Mouse (Mus musculus) limb, embryonic 14.5 days (tissue): ENCODE data around the gene Lypla2. TPM values are rescaled to one million over a fixed set of nuclear protein-coding genes. Genes with fewer than 3 reads are reported as not detected.

ENCODE experiments used
- ATAC-seq: fragments of 200-750 bp; cut with Nextera tagmentation; 2 replicates; pipeline ENCODE4 v1.8.0; 2017; ENCODE audit warnings: low read depth, moderate number of reproducible peaks, moderate TSS enrichment; ENCODE audit not compliant: low FRiP score
- DNase-seq: peaks from one replicate; pipeline ENCODE4 v3.0.0-alpha.2; 2015; ENCODE audit warnings: low spot score
- H3K27ac ChIP-seq: fragments of 300-500 bp; sonication (generic); replicated peaks from 2 replicates; pipeline ENCODE4 v1.5.1; 2014; ENCODE audit warnings: low read depth, mild to moderate bottlenecking, low read length, moderate library complexity, mixed read lengths
- H3K27me3 ChIP-seq: fragments of 300-500 bp; sonication (generic); 2 replicates; pipeline ENCODE4 v1.6.1; 2014; ENCODE audit warnings: low read length, mixed read lengths; ENCODE audit not compliant: control insufficient read depth, insufficient read depth
- H3K36me3 ChIP-seq: fragments of 300-500 bp; sonication (generic); 2 replicates; pipeline ENCODE4 v1.6.1; 2014; ENCODE audit warnings: mild to moderate bottlenecking, low read length, moderate library complexity, mixed read lengths; ENCODE audit not compliant: control insufficient read depth, insufficient read depth
- H3K4me1 ChIP-seq: fragments of 300-500 bp; sonication (generic); 2 replicates; pipeline ENCODE4 v1.6.1; 2014; ENCODE audit warnings: antibody characterized with exemption, low read length, mixed read lengths; ENCODE audit not compliant: control insufficient read depth, insufficient read depth
- H3K4me2 ChIP-seq: fragments of 300-500 bp; sonication (generic); replicated peaks from 2 replicates; pipeline ENCODE4 v1.6.1; 2014; ENCODE audit warnings: low read depth, mild to moderate bottlenecking, low read length, moderate library complexity; ENCODE audit not compliant: severe bottlenecking
- H3K4me3 ChIP-seq: fragments of 300-500 bp; sonication (generic); replicated peaks from 2 replicates; pipeline ENCODE4 v1.5.1; 2014; ENCODE audit warnings: low read length
- H3K9ac ChIP-seq: fragments of 300-500 bp; sonication (generic); 2 replicates; pipeline ENCODE4 v1.6.1; 2014; ENCODE audit warnings: mild to moderate bottlenecking, low read depth, low read length, moderate library complexity; ENCODE audit not compliant: severe bottlenecking
- H3K9me3 ChIP-seq: fragments of 300-500 bp; sonication (generic); 2 replicates; pipeline ENCODE4 v1.6.1; 2016; ENCODE audit warnings: low read length; ENCODE audit not compliant: control insufficient read depth
- POLR2A ChIP-seq: fragments of 200-500 bp; IDR thresholded peaks from 2 replicates; pipeline ENCODE4 v1.8.0; 2012; ENCODE audit warnings: inconsistent platforms, mild to moderate bottlenecking, moderate library complexity, borderline replicate concordance; ENCODE audit not compliant: insufficient read depth, insufficient read length; ENCODE audit errors: extremely low read depth
- WGBS: fragments of 180-500 bp; shearing (Covaris S2); extraction: QIAGEN DNeasy Blood & Tissue Kit; methylation state at CpG from one replicate; pipeline ENCODE4 v1.1.7; 2014; 5-methylcytosine and 5-hydroxymethylcytosine counted together
- polyA plus RNA-seq, 2 experiments: library from polyadenylated mRNA; depleted of rRNA in 1 of 2; stranded (reverse) in 1 of 2; unstranded in 1 of 2; fragments of >200 nt; fragmentation: Nextera tagmentation in 1 of 2; extraction: Ambion mirVana in 1 of 2; gene quantifications; 2 replicates each; pipeline versions ENCODE4 v1.2.1 to v1.2.3; 2012 to 2014

Lypla2 gene
- polyA plus RNA-seq, 2 experiments = 105 to 106 TPM

- no peak for DNase-seq
- 88% methylated on average over 1 of the region's 1 CpGs for WGBS
- H3K27ac ChIP-seq = no peak overlapping the region
- no peak for TF ChIP-seq POLR2A
- no peaks in the 10 kb centered on the region for H3K9me3 ChIP-seq
- peak overlapping the region; percentile 76 for H3K4me2 ChIP-seq
- H3K27me3 ChIP-seq = no peaks in the 10 kb centered on the region
- no peak overlapping the region for H3K9ac ChIP-seq
- H3K4me1 ChIP-seq = peaks cover 8% of the 10 kb centered on the region; the same call in 1 of the 2 replicates
- peak overlapping the region; percentile 75; the same call in 1 of the 2 replicates for H3K4me3 ChIP-seq
- ATAC-seq = no peak
- H3K36me3 ChIP-seq = peaks cover 19% of the 10 kb centered on the region
These were observed 50.2 kb downstream of the Lypla2 start for GRCm38 (mm10) chr4:135922190-135922589.

DNA sequence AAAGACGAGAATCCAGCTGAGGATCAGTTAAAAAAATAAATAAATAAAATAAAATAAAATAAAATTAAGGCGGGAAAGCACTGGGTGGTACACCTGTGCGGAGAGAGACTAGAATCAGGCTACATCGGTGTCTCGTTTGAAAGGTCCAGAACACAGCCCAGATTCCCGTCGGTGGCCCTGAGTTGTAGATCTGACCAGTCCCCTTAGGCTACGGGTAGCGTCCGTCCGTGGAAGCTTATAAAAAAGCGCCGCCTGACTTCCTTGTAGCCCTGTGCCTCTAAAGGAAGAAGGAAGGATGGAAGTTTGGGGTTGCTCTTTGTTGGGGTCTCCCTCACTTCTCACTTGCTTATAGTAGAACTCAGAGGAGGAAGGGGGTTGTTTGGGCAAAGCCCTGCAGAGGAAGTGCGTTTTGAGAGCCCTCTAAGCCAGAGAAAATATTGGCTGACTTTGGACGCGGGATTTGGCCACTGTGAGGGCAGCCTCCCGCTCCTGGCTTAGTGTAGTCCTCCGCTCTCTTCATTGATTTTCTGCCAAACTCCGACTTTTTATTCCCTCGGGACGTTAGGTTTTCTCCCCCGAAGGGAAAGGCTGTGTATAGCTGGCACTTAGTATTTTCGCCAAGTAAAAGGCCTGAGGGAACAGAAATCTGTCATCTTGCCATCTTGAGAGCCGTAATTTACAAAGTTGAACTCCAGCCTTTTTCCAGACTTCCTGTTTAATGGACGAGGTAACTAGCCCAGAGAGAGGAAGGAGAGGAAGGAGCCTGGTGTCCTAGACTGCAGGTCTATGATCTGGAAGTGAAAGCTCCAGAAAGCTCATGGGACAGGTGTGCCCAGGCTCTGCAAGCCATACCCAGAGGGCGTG, 50.9 kb downstream of the Lypla2 start:
- Histone ChIP-seq H3K36me3 (peaks cover 16% of the 10 kb centered on the region), H3K9me3 (no peaks in the 10 kb centered on the region), H3K4me2 (peak overlapping the region; percentile 76), H3K9ac (peak overlapping the region; percentile 66), H3K4me1 (peaks cover 8% of the 10 kb centered on the region; the same call in 1 of the 2 replicates), H3K27ac (peak overlapping the region; percentile 83), H3K4me3 (peak overlapping the region; percentile 75), H3K27me3 (no peaks in the 10 kb centered on the region)
- 3% methylated on average over 26 of the region's 26 CpGs for WGBS
- DNase-seq (peak; percentile 23), ATAC-seq (no peak)
- no peak for TF ChIP-seq POLR2A

DNA sequence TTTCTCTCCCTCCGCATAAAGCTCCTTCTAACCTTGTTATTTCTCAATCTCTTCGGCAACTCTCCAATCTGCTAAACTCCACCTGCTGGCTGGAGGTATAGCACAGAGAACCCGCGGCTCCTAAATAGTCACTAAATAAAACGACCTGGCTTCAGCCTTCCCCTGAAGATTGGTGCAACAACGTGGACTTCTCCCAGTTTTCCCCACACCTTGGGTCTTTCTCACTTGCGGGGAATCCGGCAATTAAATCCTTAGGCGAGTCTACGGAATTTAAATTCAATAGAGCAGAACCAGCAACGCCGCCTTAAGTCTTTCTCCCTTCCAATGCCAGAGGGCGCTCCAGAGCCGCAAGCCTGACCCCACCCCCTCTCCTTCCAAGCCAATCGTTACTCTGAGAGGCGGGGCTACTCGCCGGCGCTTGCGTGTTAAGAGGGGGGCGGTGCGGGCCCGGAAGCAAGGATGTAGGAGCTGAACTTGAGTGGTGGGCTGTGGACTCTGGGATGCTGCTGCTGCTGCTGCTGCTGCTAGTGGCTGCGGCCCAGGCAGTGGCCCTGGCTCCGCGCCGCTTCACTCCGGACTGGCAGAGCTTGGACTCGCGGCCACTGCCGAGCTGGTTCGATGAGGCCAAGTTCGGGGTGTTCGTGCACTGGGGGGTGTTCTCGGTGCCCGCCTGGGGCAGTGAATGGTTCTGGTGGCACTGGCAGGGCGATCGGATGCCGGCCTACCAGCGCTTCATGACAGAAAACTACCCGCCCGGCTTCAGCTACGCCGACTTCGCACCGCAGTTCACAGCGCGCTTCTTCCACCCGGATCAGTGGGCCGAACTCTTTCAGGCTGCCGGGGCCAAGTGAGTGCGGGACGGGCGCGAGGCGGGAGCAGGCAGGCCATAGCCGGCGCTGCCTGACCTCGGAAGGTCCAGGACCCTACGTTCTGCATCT, 51.9 kb downstream of the Lypla2 start, which contains the start of gene Fuca1:
Fuca1 (plus strand) TSS at position 432 of the 938 bp plus-strand sequence.
- peak within 1 kb of the TSS; percentile 76 for H3K4me2 ChIP-seq
- peaks cover 10% of the 10 kb centered on the region; the same call in 1 of the 2 replicates for H3K36me3 ChIP-seq
- H3K27ac ChIP-seq = peak within 1 kb of the TSS; percentile 83
- peak; percentile 48; the same call in 1 of the 2 replicates for TF ChIP-seq POLR2A
- H3K4me3 ChIP-seq = peak within 1 kb of the TSS; percentile 75
- ATAC-seq = peak; percentile 99
- H3K9ac ChIP-seq = peak within 1 kb of the TSS; percentile 66
- DNase-seq = peak; percentile 95
- no peaks in the 10 kb centered on the region for H3K9me3 ChIP-seq
- WGBS = 2% methylated on average over 54 of the region's 60 CpGs
- H3K4me1 ChIP-seq = peaks cover 8% of the 10 kb centered on the region; the same call in 1 of the 2 replicates
- H3K27me3 ChIP-seq = no peaks in the 10 kb centered on the region

DNA sequence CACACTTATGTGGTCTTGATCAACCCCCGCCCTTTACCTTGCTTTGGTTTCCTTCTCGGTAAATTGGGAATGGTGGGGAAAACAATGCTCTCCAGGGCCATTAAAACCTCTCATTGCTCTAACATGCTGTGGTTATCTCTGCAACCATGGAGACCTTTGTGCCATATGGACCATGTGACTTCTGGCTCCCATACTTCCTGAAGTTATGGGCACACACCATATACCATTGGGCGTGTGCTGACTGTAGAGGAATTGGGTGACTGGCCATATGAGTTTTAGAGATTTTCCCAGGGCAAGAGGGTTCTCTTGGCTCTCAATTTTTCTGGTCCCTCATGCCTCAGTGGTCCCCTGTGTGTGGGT, 53.2 kb downstream of the Lypla2 start:
- TF ChIP-seq POLR2A = no peak
- no peak for ATAC-seq
- H3K27me3 ChIP-seq = no peaks in the 10 kb centered on the region
- 92% methylated on average over 3 of the region's 3 CpGs for WGBS
- no peak overlapping the region for H3K4me2 ChIP-seq
- DNase-seq = no peak
- peaks cover 6% of the 10 kb centered on the region; the same call in 1 of the 2 replicates for H3K36me3 ChIP-seq
- no peak overlapping the region for H3K4me3 ChIP-seq
- H3K4me1 ChIP-seq = peaks cover 8% of the 10 kb centered on the region; the same call in 1 of the 2 replicates
- H3K27ac ChIP-seq = no peak overlapping the region
- no peaks in the 10 kb centered on the region for H3K9me3 ChIP-seq
- no peak overlapping the region for H3K9ac ChIP-seq
